Mouse (Mus musculus): ENCODE measurements around the gene Bckdhb.
A peak's percentile ranks its signal among the peaks of the same experiment; 100 is the strongest.
"Not testable (repeated sequence)": the region's sequence is repeated elsewhere in the genome, so short reads cannot be mapped to it uniquely, and the experiment has no call there.

Bckdhb gene

GRCm38 (mm10) chr9:83963296-83963695 is 38.4 kb downstream of the Bckdhb start:
- no peak for DNase-seq (ENCODE audit: low spot score)

GRCm38 (mm10) chr9:83964376-83964775 is 39.4 kb downstream of the Bckdhb start:
- DNase-seq (ENCODE audit: low spot score), result peak; percentile 62

DNA sequence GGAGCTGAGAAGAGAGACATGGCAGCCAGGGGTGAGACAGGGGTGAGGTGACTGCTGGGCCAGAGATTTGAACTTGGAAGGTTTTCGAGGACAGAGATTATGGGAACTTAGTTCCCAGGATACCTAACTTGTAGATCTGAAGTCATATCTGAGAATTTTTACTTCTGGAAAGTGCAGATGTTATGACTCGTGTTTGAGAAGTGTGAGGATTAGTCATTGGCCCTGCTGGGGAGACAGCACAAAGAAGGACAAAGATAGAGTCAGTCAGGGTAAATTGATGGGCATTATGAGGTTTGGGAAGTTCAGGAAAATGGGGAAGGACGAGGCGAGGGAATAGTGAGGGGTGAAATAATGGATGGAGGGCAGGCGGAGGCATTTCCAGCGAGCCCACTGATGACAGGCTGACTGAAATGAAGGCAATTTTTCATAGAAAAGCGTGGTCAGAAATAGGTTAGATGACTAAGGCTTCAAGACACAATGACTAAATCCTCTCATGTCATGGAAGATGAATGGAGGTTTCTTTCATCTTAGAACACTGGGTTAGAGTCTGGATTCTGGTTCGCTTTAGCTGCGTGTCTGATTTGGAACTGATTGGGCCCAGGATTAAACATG is 42.6 kb downstream of the Bckdhb start:
- no peak for DNase-seq (ENCODE audit: low spot score)

DNA sequence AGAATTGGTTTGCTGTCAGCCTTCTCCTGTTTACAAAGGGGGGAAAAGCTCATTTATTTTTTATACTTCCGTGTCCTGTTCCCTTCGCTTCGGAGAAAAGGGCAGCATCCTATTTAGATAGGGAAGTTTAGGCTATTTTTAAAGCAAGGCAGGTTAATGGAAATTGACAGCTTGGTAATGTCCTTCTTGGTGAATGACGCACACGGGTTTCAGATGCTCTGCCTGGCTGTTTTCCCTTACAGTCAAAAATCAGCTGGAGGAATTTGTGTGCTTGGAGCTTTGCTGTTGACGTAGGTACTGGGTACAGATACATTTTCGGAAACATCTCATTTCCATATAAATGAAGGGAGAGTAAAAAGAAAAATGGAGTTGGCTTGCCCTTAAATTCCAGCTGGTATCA is 44.4 kb downstream of the Bckdhb start:
- no peak for DNase-seq (ENCODE audit: low spot score)

- DNase-seq (ENCODE audit: low spot score), result no peak
Observed at GRCm38 (mm10) chr9:83973467-83973866, 48.5 kb downstream of the Bckdhb start.

DNA sequence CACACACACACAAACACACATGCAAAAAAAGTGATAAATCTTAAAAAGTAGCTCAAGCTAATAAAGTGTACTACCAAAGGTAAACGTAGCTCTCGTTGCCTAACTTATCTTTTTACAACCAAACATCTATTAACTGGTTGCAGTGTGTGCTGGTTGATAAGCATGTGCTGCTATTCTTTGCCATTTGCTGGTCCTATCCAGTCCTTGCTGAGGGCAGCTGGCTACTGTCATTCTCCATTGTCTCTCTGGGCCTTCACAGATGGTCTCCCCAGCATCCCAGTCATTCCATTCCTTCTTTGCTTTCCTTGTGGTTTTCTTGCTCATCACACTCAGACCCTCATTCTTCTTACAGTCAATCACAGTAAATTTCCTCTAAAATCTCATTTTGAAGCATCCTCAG is 50.9 kb downstream of the Bckdhb start:
- no peak for DNase-seq (ENCODE audit: low spot score)

- no peak for DNase-seq (ENCODE audit: low spot score)
Observed at GRCm38 (mm10) chr9:83981234-83981633, 56.3 kb downstream of the Bckdhb start.

DNA sequence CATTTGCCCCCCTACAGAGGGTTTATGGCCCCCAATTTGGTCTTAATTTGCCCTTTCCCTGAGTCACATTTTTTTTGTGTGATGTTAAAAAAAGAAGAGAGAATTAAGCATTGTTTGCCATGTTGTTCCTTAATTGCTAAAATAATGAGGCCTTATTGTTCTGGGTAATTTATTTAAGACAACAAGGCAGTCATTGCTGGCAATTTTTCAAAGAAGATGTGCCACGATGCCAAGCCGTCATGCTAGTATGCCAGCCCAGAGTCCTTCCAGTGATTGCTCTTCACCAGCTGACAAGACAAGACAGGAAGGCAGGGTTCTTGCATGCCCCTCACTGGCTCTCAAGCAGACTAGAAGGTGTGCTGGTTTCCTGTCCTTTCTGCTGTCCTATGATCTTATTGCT is 84.0 kb downstream of the Bckdhb start:
- no peak for DNase-seq (ENCODE audit: low spot score)

DNA sequence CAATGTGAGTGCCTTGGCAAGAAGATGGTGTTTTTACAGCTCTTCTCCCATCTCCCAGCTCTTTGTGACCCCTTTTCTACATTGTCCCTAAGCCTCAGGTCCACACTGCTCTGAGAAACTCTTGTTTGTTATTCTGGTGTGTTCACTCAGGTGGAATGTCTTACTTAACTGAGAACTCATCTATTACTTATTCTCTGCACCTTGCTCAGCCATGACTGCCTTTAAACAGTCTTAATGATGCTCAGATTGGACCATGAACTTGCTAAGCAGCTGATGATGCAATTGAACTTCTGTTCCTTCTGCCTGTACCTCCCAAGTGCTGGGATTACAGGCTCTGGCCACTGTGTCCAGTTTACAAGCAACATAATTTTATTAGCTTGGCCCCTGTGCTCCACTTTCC is 86.2 kb downstream of the Bckdhb start:
- no peak for DNase-seq (ENCODE audit: low spot score)

DNA sequence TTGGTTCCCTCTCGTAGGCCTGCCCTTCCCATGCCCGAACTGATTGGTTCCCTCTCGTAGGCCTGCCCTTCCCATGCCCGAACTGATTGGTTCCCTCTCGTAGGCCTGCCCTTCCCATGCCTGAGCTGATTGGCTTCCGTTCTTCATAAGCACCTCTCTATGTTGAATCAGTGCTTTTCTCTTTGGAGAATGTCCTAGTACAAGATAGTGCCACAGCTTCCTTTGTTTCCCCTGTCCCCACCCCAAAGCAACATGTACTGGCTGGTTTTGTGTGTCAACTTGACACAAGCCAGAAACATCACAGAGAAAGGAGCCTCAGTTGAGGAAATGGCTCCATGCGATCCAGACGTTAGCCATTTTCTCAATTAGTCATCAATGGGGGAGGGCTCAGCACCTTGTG is 93.2 kb downstream of the Bckdhb start:
- not testable (repeated sequence) for DNase-seq (ENCODE audit: low spot score)

- peak; percentile 60 for DNase-seq (ENCODE audit: low spot score)
Observed at GRCm38 (mm10) chr9:84019627-84020026, 94.7 kb downstream of the Bckdhb start.

DNA sequence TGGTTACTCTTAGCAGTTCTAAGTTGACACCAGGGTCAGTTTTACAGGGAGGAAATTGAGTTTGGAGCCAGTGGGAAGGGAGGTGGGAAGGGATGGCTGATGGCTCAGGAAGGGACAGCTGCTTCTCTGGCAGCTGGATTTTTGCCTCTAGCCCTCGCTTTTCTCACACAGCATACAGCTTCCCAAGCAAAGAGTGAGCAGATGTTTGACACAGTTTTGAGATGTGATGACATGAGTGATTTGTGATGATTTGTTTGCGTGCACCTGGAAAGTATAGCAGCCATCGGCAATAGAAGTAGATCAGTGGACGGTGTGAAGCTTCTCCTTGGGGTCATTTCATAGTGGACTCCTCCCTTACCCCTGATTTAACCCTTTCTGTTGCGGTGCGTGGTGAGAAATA is 96.2 kb downstream of the Bckdhb start:
- no peak for DNase-seq (ENCODE audit: low spot score)

DNA sequence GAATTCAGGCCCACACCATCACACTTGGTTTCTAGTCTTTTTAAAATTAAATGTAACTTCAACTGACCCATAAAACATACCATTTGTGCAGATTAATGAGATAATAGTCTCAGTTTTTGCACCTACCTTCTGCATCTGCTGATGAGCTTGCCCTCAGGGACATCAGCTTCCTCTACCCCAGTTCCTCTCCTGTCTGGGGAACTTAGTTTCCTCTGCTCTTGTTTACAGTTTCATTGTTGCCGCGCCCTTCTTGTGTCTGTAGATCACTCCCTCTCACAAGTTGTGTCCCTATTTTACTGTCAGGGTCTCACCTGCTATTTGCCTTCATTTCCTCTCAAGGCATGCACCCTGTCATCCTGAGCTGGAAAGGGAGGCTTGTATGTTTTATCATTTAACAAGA is 103.2 kb downstream of the Bckdhb start:
- no peak for DNase-seq (ENCODE audit: low spot score)

GRCm38 (mm10) chr9:84030691-84031290 is 105.8 kb downstream of the Bckdhb start:
- DNase-seq (ENCODE audit: low spot score), result no peak

DNA sequence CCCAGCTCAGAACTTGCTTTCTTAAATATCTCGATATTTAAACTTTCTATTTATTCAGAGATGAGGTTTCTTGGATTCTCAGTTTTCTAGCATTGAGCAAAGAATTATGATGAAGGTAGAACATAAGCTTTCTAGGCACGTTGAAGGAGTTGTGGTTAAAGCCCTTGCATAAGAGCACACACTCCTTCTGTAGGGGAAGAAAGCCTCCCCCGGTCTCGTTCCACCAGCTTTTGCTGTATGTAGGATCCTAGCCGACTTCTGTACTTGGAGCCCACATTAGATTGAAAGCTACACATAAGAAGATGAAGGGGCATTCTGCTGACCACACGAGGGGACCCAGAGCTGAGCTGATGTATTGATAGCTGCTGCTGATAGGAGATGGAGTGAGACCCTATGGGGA is 106.5 kb downstream of the Bckdhb start:
- no peak for DNase-seq (ENCODE audit: low spot score)

DNA sequence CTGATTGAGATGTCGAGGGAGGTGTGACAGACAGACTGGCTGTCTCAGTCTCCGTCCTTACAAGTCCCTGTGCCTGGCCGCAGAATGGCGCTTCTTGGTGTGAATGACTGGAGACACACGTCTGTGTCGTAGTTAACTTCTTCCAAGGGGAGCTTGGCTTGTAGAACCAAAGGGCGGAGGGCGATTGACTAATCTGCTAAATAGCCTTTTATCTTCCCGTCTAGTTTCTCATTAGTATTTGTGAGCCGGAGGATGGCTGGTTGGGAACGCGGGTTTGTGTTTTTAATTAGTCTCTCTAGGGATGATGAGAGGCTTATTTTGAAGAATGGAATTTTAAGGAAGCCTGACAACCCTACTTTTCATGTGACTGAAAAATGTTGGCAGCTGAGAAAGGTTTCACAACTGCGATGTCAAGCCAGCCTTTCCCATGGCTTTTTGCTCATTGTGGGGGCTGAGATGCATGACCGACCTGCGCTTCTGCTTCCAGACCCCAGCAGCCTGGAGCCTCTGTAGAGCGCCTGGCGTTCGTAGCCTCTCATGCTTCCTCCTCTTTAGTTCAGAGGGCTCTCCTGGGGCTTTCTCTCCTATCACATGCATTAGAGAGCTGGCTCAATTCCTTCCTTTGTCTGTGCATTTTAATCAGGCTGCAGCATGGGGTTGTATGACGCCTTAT is 107.9 kb downstream of the Bckdhb start:
- DNase-seq (ENCODE audit: low spot score), result peak; percentile 19

- DNase-seq (ENCODE audit: low spot score), result no peak
Observed at GRCm38 (mm10) chr9:84036046-84036445, 111.1 kb downstream of the Bckdhb start.

- no peak for DNase-seq (ENCODE audit: low spot score)
Observed at GRCm38 (mm10) chr9:84037224-84037623, 112.3 kb downstream of the Bckdhb start.

DNA sequence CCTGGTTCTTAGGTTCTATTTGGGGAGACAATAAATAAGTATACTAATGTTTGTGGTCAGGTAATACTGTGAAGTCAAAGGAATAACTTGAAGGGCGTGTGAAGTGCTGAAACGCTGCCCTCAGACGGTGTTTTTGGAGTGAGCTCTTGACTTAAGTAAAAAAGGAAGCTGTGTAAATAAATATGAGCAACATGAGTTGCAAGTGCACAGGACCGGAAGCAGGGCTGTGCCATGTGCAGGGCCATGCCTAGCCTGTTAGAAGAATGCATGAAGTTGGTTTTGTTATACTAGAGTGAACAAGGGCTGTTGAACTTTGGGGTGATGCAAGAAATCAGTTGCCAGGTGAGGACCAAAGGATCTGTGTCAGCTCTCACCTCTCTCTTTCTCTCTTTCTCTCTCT is 114.0 kb downstream of the Bckdhb start:
- DNase-seq (ENCODE audit: low spot score), result no peak

GRCm38 (mm10) chr9:84040376-84040775 is 115.4 kb downstream of the Bckdhb start:
- no peak for DNase-seq (ENCODE audit: low spot score)

GRCm38 (mm10) chr9:84041631-84042277 is 116.8 kb downstream of the Bckdhb start:
- DNase-seq (ENCODE audit: low spot score), result no peak

- no peak for DNase-seq (ENCODE audit: low spot score)
Observed at GRCm38 (mm10) chr9:84042539-84042938, 117.6 kb downstream of the Bckdhb start.

GRCm38 (mm10) chr9:84044136-84044535 is 119.2 kb downstream of the Bckdhb start:
- DNase-seq (ENCODE audit: low spot score), result no peak

Measured in adipocyte (in vitro differentiated cells).